Mouse (Mus musculus) heart, embryonic 15.5 days (tissue): Measurements from ENCODE around the gene Ercc2. TPM values are rescaled to one million over a fixed set of nuclear protein-coding genes. Genes with fewer than 3 reads are reported as not detected.

Experiments used
- ATAC-seq: fragments of 200-750 bp; cut with Nextera tagmentation; replicated peaks from 2 replicates; pipeline ENCODE4 v1.8.0; 2017; ENCODE audit warnings: low read depth, moderate TSS enrichment; ENCODE audit not compliant: insufficient number of reproducible peaks, insufficient read depth, low FRiP score
- H3K27ac ChIP-seq: fragments of 300-500 bp; sonication (generic); 2 replicates; pipeline ENCODE4 v1.5.1; 2015; ENCODE audit warnings: mild to moderate bottlenecking, inconsistent platforms
- H3K27me3 ChIP-seq: fragments of 300-500 bp; sonication (generic); 2 replicates; pipeline ENCODE4 v1.6.1; 2015; ENCODE audit warnings: inconsistent platforms
- H3K36me3 ChIP-seq: fragments of 300-500 bp; sonication (generic); 2 replicates; pipeline ENCODE4 v1.6.1; 2015; ENCODE audit warnings: mild to moderate bottlenecking, inconsistent platforms
- H3K4me1 ChIP-seq: fragments of 300-500 bp; sonication (generic); replicated peaks from 2 replicates; pipeline ENCODE4 v1.6.1; 2015; ENCODE audit warnings: inconsistent platforms
- H3K4me2 ChIP-seq: fragments of 300-500 bp; sonication (generic); 2 replicates; pipeline ENCODE4 v1.6.1; 2015; ENCODE audit warnings: inconsistent platforms, mild to moderate bottlenecking, moderate library complexity
- H3K4me3 ChIP-seq: fragments of 300-500 bp; sonication (generic); 2 replicates; pipeline ENCODE4 v1.5.1; 2015; ENCODE audit warnings: mild to moderate bottlenecking, inconsistent platforms
- H3K9ac ChIP-seq: fragments of 300-500 bp; sonication (generic); 2 replicates; pipeline ENCODE4 v1.6.1; 2015; ENCODE audit warnings: mild to moderate bottlenecking, inconsistent platforms
- H3K9me3 ChIP-seq: fragments of 300-500 bp; sonication (generic); replicated peaks from 2 replicates; pipeline ENCODE4 v1.6.1; 2016; ENCODE audit warnings: inconsistent platforms
- WGBS: fragments of 180-500 bp; shearing (Covaris S2); methylation state at CpG from one replicate; pipeline ENCODE4 v1.1.7; 2015; ENCODE audit warnings: mixed read lengths; 5-methylcytosine and 5-hydroxymethylcytosine counted together
- polyA plus RNA-seq: library from polyadenylated mRNA; unstranded; fragments of >200 nt; fragmentation: Nextera tagmentation; extraction: Ambion mirVana; gene quantifications from 2 replicates; pipeline ENCODE4 v1.2.1, GENCODE M21; 2015

Ercc2 gene
- polyA plus RNA-seq, 1 experiment from 2014 or later = 8.9 TPM

- H3K4me2 ChIP-seq = peak overlapping the region; percentile 56
- H3K4me1 ChIP-seq = peaks cover 31% of the 10 kb centered on the region
- no peaks in the 10 kb centered on the region for H3K27me3 ChIP-seq
- no peaks in the 10 kb centered on the region for H3K9me3 ChIP-seq
- H3K9ac ChIP-seq = peak overlapping the region; percentile 59
- H3K36me3 ChIP-seq = peaks cover 7% of the 10 kb centered on the region; the same call in 1 of the 2 replicates
- H3K27ac ChIP-seq = peak overlapping the region; percentile 97
- 50% methylated on average over 11 of the region's 11 CpGs for WGBS
- H3K4me3 ChIP-seq = peak overlapping the region; percentile 51
- ATAC-seq = peak; percentile 91
These were observed 29.0 kb downstream of the Ercc2 start for GRCm38 (mm10) chr7:19410766-19411344.

- no peak for ATAC-seq
- peaks cover 35% of the 10 kb centered on the region for H3K4me1 ChIP-seq
- H3K4me2 ChIP-seq = peak overlapping the region; percentile 56
- H3K27me3 ChIP-seq = no peaks in the 10 kb centered on the region
- peak overlapping the region; percentile 51 for H3K4me3 ChIP-seq
- WGBS = 62% methylated on average over 5 of the region's 5 CpGs
- peaks cover 12% of the 10 kb centered on the region; the same call in 1 of the 2 replicates for H3K36me3 ChIP-seq
- H3K9me3 ChIP-seq = no peaks in the 10 kb centered on the region
- peak overlapping the region; percentile 97 for H3K27ac ChIP-seq
- peak overlapping the region; percentile 59 for H3K9ac ChIP-seq
These were observed 30.0 kb downstream of the Ercc2 start for GRCm38 (mm10) chr7:19411783-19412182.

GRCm38 (mm10) chr7:19413525-19413924, 31.7 kb downstream of the Ercc2 start:
- H3K36me3 ChIP-seq = peaks cover 19% of the 10 kb centered on the region; the same call in 1 of the 2 replicates
- no peak overlapping the region for H3K9ac ChIP-seq
- H3K27me3 ChIP-seq = 0 out of 2 replicates have a peak, but pooled peaks cover 5% of the 10 kb centered on the region
- no peaks in the 10 kb centered on the region for H3K9me3 ChIP-seq
- ATAC-seq = no peak
- H3K27ac ChIP-seq = no peak overlapping the region
- peaks cover 39% of the 10 kb centered on the region for H3K4me1 ChIP-seq
- no peak overlapping the region for H3K4me3 ChIP-seq
- 64% methylated on average over 3 of the region's 3 CpGs for WGBS
- H3K4me2 ChIP-seq = peak overlapping the region; percentile 8

- Histone ChIP-seq H3K9ac (no peak overlapping the region), H3K27ac (no peak overlapping the region), H3K36me3 (peaks cover 19% of the 10 kb centered on the region; the same call in 1 of the 2 replicates), H3K4me1 (peaks cover 43% of the 10 kb centered on the region), H3K4me3 (no peak overlapping the region), H3K4me2 (no peak overlapping the region), H3K9me3 (no peaks in the 10 kb centered on the region), H3K27me3 (peaks cover 26% of the 10 kb centered on the region)
- 54% methylated on average over 15 of the region's 15 CpGs for WGBS
- ATAC-seq = no peak
These were observed 34.8 kb downstream of the Ercc2 start for GRCm38 (mm10) chr7:19416590-19416989.

GRCm38 (mm10) chr7:19420121-19420520, 38.3 kb downstream of the Ercc2 start:
- peaks cover 32% of the 10 kb centered on the region for H3K4me1 ChIP-seq
- H3K4me3 ChIP-seq = no peak overlapping the region
- 12% methylated on average over 28 of the region's 28 CpGs for WGBS
- H3K27me3 ChIP-seq = peaks cover 26% of the 10 kb centered on the region
- no peak overlapping the region for H3K27ac ChIP-seq
- no peak for ATAC-seq
- H3K36me3 ChIP-seq = peaks cover 18% of the 10 kb centered on the region; the same call in 1 of the 2 replicates
- peak overlapping the region; percentile 15; the same call in 1 of the 2 replicates for H3K4me2 ChIP-seq
- no peak overlapping the region for H3K9ac ChIP-seq
- H3K9me3 ChIP-seq = no peaks in the 10 kb centered on the region

- peak; percentile 87 for ATAC-seq
- peaks cover 26% of the 10 kb centered on the region for H3K4me1 ChIP-seq
- H3K27me3 ChIP-seq = peaks cover 26% of the 10 kb centered on the region
- H3K4me3 ChIP-seq = peak overlapping the region; percentile 30
- peaks cover 24% of the 10 kb centered on the region for H3K36me3 ChIP-seq
- H3K9ac ChIP-seq = no peak overlapping the region
- H3K9me3 ChIP-seq = no peaks in the 10 kb centered on the region
- peak overlapping the region; percentile 55 for H3K4me2 ChIP-seq
- no peak overlapping the region for H3K27ac ChIP-seq
- 14% methylated on average over 43 of the region's 43 CpGs for WGBS
These were observed 39.2 kb downstream of the Ercc2 start for GRCm38 (mm10) chr7:19420821-19421636.

GRCm38 (mm10) chr7:19423083-19423482, 41.3 kb downstream of the Ercc2 start:
- Histone ChIP-seq H3K4me3 (no peak overlapping the region), H3K4me1 (peaks cover 17% of the 10 kb centered on the region), H3K9me3 (no peaks in the 10 kb centered on the region), H3K27me3 (peaks cover 25% of the 10 kb centered on the region), H3K27ac (no peak overlapping the region), H3K4me2 (no peak overlapping the region), H3K9ac (no peak overlapping the region), H3K36me3 (peaks cover 36% of the 10 kb centered on the region)
- 83% methylated on average over 3 of the region's 3 CpGs for WGBS
- ATAC-seq = no peak

GRCm38 (mm10) chr7:19424051-19424450, 42.2 kb downstream of the Ercc2 start:
- no peak overlapping the region for H3K4me3 ChIP-seq
- ATAC-seq = no peak
- H3K9me3 ChIP-seq = no peaks in the 10 kb centered on the region
- H3K4me2 ChIP-seq = no peak overlapping the region
- H3K4me1 ChIP-seq = peaks cover 17% of the 10 kb centered on the region
- no peak overlapping the region for H3K9ac ChIP-seq
- peaks cover 20% of the 10 kb centered on the region for H3K27me3 ChIP-seq
- WGBS = 47% methylated on average over 4 of the region's 4 CpGs
- peaks cover 41% of the 10 kb centered on the region for H3K36me3 ChIP-seq
- H3K27ac ChIP-seq = no peak overlapping the region

- H3K9me3 ChIP-seq = no peaks in the 10 kb centered on the region
- 0 out of 2 replicates have a peak, but pooled peaks cover 2% of the 10 kb centered on the region for H3K27me3 ChIP-seq
- H3K4me3 ChIP-seq = no peak overlapping the region
- no peak overlapping the region for H3K27ac ChIP-seq
- no peak overlapping the region for H3K4me2 ChIP-seq
- WGBS = 78% methylated on average over 6 of the region's 6 CpGs
- H3K4me1 ChIP-seq = peaks cover 3% of the 10 kb centered on the region
- H3K9ac ChIP-seq = no peak overlapping the region
- no peak for ATAC-seq
- peaks cover 59% of the 10 kb centered on the region for H3K36me3 ChIP-seq
These were observed 44.5 kb downstream of the Ercc2 start for GRCm38 (mm10) chr7:19426349-19426748.

- Histone ChIP-seq H3K27ac (no peak overlapping the region), H3K4me2 (no peak overlapping the region), H3K36me3 (peaks cover 64% of the 10 kb centered on the region), H3K27me3 (no peaks in the 10 kb centered on the region), H3K4me3 (no peak overlapping the region), H3K4me1 (no peaks in the 10 kb centered on the region), H3K9me3 (no peaks in the 10 kb centered on the region), H3K9ac (no peak overlapping the region)
- ATAC-seq = no peak
- WGBS = 84% methylated on average over 6 of the region's 6 CpGs
These were observed 45.1 kb downstream of the Ercc2 start for GRCm38 (mm10) chr7:19426888-19427287.

- Histone ChIP-seq H3K27me3 (no peaks in the 10 kb centered on the region), H3K4me2 (no peak overlapping the region), H3K4me3 (no peak overlapping the region), H3K9ac (no peak overlapping the region), H3K27ac (no peak overlapping the region), H3K9me3 (no peaks in the 10 kb centered on the region), H3K4me1 (no peaks in the 10 kb centered on the region), H3K36me3 (peaks cover 73% of the 10 kb centered on the region)
- no peak for ATAC-seq
- WGBS = 77% methylated on average over 15 of the region's 15 CpGs
These were observed 46.3 kb downstream of the Ercc2 start for GRCm38 (mm10) chr7:19427999-19428650.
